Mouse (Mus musculus) spleen, adult 2 months (tissue): Measurements from ENCODE around the gene Hrh2. TPM values are rescaled to one million over a fixed set of nuclear protein-coding genes. Genes with fewer than 3 reads are reported as not detected.

ENCODE experiments used
- DNase-seq, 2 experiments: peaks; one replicate each; pipeline versions ENCODE4 v3.0.0 to v3.0.0-alpha.2; 2012 to 2021; ENCODE audit warnings: low spot score in 2 of 2, low read depth in 1 of 2
- H3K27ac ChIP-seq: fragments of 200-500 bp; 2 replicates; pipeline ENCODE4 v1.5.1; 2012; ENCODE audit warnings: low read length, inconsistent platforms; ENCODE audit not compliant: insufficient read depth
- H3K27me3 ChIP-seq: fragments of 200-500 bp; 2 replicates; pipeline ENCODE4 v1.6.1; 2012; ENCODE audit warnings: mild to moderate bottlenecking, moderate library complexity, low read length, inconsistent platforms; ENCODE audit not compliant: control insufficient read depth, insufficient read depth
- H3K36me3 ChIP-seq: fragments of 200-500 bp; 2 replicates; pipeline ENCODE4 v1.6.1; 2012; ENCODE audit warnings: mild to moderate bottlenecking, low read length, inconsistent platforms; ENCODE audit not compliant: control insufficient read depth, insufficient read depth
- H3K4me1 ChIP-seq: fragments of 200-500 bp; 2 replicates; pipeline ENCODE4 v1.6.1; 2011; ENCODE audit warnings: inconsistent platforms; ENCODE audit not compliant: control insufficient read depth, insufficient read depth, insufficient read length
- H3K4me3 ChIP-seq: fragments of 200-500 bp; 2 replicates; pipeline ENCODE4 v1.5.1; 2011; ENCODE audit warnings: mild to moderate bottlenecking, inconsistent platforms; ENCODE audit not compliant: insufficient read depth, insufficient read length; ENCODE audit errors: extremely low read depth
- CTCF ChIP-seq: fragments of 200-500 bp; IDR thresholded peaks from 2 replicates; pipeline ENCODE4 v1.5.1; 2011; ENCODE audit warnings: mild to moderate bottlenecking, inconsistent platforms; ENCODE audit not compliant: insufficient read depth, insufficient read length, insufficient replicate concordance; ENCODE audit errors: extremely low read depth
- POLR2A ChIP-seq: fragments of 200-500 bp; IDR thresholded peaks from 2 replicates; pipeline ENCODE4 v1.6.1; 2011; ENCODE audit warnings: low read depth, low read length, inconsistent platforms
- WGBS: fragments of 180-500 bp; shearing (Covaris S2); methylation state at CpG from one replicate; pipeline ENCODE4 v1.1.7; 2018; 5-methylcytosine and 5-hydroxymethylcytosine counted together
- polyA plus RNA-seq: library from polyadenylated mRNA; depleted of rRNA; stranded (reverse); fragments of >200 nt; gene quantifications from 2 replicates; pipeline ENCODE4 v1.2.3, GENCODE M21; 2012; rRNA removed

Gene Hrh2
- polyA plus RNA-seq, result 4.0 and 5.8 TPM in 2 replicates

DNA sequence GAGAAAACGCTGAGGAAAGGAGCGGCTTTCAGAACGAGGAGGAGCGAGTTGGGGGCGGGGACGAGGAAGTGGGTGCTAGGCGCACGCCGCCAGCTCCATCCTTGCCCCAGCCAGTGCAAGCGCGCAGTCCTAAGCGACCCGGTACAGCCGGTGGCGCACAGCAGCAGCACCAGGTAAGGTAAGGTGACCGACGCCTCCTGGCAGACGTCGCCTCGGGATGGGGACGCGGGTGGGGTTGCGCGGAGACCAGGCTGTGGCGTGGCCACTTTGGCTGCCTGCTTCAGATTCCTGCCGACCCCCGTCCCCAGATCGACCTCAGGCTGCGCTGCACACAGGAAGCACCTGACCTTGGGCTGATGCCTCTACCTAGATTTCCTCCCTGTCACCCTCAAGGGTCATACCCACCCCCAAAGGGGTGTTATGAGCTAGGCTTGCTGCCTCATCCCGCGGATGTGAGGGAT, at the start of gene Hrh2:
Gene Hrh2, plus strand, starts transcription at position 109 of the 461 bp plus-strand sequence.
- H3K36me3 ChIP-seq, result no peaks in the 10 kb centered on the region
- peaks cover 20% of the 10 kb centered on the region for H3K4me1 ChIP-seq
- DNase-seq, result peak in 1 of 2 experiments; percentile 33
- TF ChIP-seq CTCF (no peak), POLR2A (no peak)
- WGBS, result 2% methylated on average over 31 of the region's 31 CpGs
- no peaks in the 10 kb centered on the region for H3K27me3 ChIP-seq
- H3K4me3 ChIP-seq, result peak within 1 kb of the TSS; percentile 65
- H3K27ac ChIP-seq, result peak within 1 kb of the TSS; percentile 18; the same call in 1 of the 2 replicates

DNA sequence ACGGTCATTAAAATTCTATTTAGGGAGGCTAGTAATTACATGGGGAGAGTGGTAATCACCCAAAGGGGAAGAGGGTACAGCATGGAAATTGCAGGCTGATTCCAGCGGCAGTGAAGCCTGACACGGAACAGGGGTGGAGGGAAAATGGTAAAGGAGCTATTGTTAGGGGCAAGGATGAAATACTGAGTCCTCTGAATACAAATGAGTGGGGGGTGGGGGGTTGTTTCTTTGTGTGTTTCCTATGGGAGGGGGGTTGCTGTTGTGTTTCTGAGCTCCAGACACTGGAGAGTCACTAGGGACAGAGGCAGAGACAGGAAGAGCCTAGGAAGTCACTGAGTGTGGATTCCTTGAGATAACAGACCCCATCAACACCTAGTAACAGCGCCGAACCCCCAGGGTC, 48.1 kb upstream of the Hrh2 start:
- TF ChIP-seq POLR2A (no peak), CTCF (no peak)
- WGBS, result 53% methylated on average over 5 of the region's 5 CpGs

DNA sequence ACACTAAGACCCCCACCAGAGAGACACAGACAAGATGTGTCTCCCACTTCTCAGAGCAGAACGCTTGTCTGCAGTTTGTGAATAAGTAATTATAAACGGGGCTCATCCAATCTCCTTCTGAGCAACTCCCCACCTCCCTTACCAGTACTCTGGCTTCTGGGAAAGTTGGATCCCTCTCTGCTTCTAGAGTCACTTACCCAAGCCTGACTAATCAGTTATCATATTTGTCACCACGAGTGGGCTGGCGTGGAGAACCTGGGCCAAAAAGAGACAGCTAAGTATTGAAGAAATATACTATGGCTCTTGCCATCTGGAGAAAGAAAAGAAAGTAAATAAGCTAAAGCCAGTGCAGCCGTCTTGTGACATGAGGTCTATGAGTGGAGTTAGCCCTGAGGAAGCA, 47.3 kb upstream of the Hrh2 start:
- no peak overlapping the region for H3K27ac ChIP-seq
- no peaks in the 10 kb centered on the region for H3K27me3 ChIP-seq
- no peak overlapping the region for H3K4me3 ChIP-seq
- H3K4me1 ChIP-seq, result no peaks in the 10 kb centered on the region
- TF ChIP-seq POLR2A (no peak), CTCF (no peak)
- WGBS, result 79% methylated on average over 5 of the region's 5 CpGs
- no peaks in the 10 kb centered on the region for H3K36me3 ChIP-seq
- DNase-seq, result no peak

More for the DNA sequence above, 48.1 kb upstream of the Hrh2 start:
- H3K27me3 ChIP-seq, result no peaks in the 10 kb centered on the region
- H3K4me3 ChIP-seq, result no peak overlapping the region
- H3K36me3 ChIP-seq, result no peaks in the 10 kb centered on the region
- no peak overlapping the region for H3K27ac ChIP-seq
- H3K4me1 ChIP-seq, result no peaks in the 10 kb centered on the region
- DNase-seq, result no peak

DNA sequence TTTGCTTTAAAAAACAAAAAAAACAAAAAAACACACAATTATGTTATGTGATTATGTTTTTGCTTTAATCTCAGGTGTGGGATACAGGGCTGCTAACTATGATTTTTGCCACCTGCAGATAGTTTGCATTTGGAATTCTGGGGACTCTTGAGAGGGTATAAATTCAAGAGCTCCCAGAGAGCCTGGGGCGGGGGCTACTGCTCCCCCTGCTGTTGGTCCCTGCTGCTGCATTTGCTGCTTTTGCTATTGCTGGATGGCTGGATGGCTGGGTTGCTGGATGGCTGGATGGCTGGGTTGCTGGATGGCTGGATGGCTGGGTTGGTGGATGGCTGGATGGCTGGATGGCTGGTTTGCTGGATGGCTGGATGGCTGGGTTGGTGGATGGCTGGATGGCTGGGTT, 44.6 kb upstream of the Hrh2 start:
- no peak overlapping the region for H3K4me3 ChIP-seq
- DNase-seq, result peak in 1 of 2 experiments; percentile 10
- no peaks in the 10 kb centered on the region for H3K36me3 ChIP-seq
- no peak overlapping the region for H3K27ac ChIP-seq
- TF ChIP-seq POLR2A (no peak), CTCF (no peak)
- H3K4me1 ChIP-seq, result no peaks in the 10 kb centered on the region
- 79% methylated on average over 1 of the region's 1 CpGs for WGBS
- no peaks in the 10 kb centered on the region for H3K27me3 ChIP-seq

DNA sequence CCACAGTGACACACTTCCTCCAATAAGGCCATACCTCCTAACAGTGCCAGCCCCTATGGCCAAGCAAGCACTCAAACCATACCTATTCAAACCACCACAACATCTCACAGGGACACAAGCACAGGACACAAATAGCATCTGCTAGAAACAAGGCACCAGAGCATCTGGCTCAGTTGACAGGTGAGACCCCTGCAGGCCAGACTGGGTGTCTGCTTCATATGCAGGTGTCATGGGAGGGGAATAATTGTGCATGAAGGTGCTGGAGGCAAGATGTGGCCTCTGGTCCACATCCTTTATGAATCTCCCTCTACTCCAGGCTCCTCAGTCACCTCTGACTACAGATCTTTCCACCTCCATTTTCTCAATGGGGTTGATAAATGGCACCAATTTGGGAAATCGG, 39.5 kb upstream of the Hrh2 start:
- Histone ChIP-seq H3K36me3 (no peaks in the 10 kb centered on the region), H3K4me1 (no peaks in the 10 kb centered on the region), H3K4me3 (no peak overlapping the region), H3K27ac (no peak overlapping the region), H3K27me3 (no peaks in the 10 kb centered on the region)
- 97% methylated on average over 1 of the region's 1 CpGs for WGBS
- no peak for DNase-seq
- TF ChIP-seq CTCF (no peak), POLR2A (no peak)

DNA sequence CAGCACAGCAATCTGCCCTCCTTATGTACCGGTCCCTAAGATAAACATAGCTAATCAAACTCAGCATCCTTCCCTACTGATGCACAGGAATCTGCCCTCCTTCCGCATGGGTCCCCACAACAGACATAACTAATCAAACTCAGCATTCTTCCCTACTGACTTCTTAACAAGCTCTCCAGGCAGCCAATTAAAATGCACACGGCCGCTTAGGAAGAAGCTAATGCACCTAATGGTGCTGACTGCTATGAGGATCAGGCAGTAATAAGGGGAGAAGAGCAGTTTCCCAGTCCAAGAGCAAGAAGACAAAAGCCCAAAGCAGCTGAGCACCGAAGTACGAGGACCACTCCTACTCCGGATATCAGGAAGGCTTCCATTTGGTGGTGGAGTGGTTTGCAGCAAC, 39.0 kb upstream of the Hrh2 start:
- WGBS, result 92% methylated on average over 7 of the region's 7 CpGs
- H3K4me1 ChIP-seq, result no peaks in the 10 kb centered on the region
- no peak overlapping the region for H3K4me3 ChIP-seq
- DNase-seq, result no peak
- TF ChIP-seq CTCF (no peak), POLR2A (no peak)
- no peak overlapping the region for H3K27ac ChIP-seq
- no peaks in the 10 kb centered on the region for H3K36me3 ChIP-seq
- H3K27me3 ChIP-seq, result no peaks in the 10 kb centered on the region

DNA sequence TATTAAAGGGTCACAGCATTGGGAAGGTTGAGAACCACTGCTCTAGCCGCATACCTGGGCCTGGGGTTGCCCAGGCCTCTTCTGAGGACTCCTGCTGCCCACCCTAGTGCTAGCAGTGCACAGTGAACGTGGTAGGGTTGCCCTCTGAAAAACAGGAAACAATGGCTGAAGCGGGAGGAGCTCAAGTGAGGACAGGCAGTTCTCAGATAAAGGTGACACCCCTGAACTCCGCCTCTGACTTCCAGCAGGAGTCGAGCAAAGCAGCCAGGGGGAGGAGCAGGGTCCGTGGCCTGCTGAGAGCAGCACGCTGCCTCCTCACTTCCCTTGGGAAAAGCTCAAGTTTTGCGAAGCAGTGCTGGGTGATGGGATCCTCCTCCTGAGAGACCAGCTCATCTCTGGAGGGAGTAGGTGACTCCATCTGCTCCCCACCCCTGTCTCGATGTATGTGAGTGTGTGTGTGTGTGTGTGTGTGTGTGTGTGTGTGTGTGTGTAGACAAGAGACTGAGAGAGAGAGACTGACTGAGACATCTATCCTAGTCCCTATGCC, 38.2 kb upstream of the Hrh2 start:
- H3K4me3 ChIP-seq, result no peak overlapping the region
- no peaks in the 10 kb centered on the region for H3K4me1 ChIP-seq
- no peak overlapping the region for H3K27ac ChIP-seq
- no peak for TF ChIP-seq CTCF
- no peaks in the 10 kb centered on the region for H3K36me3 ChIP-seq
- H3K27me3 ChIP-seq, result no peaks in the 10 kb centered on the region
- 21% methylated on average over 9 of the region's 9 CpGs for WGBS
- no peak for DNase-seq
